Mouse (Mus musculus): ENCODE data around the gene Gemin2.
"Not testable (repeated sequence)": the region's sequence is repeated elsewhere in the genome, so short reads cannot be mapped to it uniquely, and the experiment has no call there.

The Gemin2 gene

GRCm38 (mm10) chr12:59013234-59013633, at the start of gene Gemin2:
Gene Gemin2, plus strand, starts transcription at chr12:59013393.
- peak; percentile 93 to 94 for DNase-seq

DNA sequence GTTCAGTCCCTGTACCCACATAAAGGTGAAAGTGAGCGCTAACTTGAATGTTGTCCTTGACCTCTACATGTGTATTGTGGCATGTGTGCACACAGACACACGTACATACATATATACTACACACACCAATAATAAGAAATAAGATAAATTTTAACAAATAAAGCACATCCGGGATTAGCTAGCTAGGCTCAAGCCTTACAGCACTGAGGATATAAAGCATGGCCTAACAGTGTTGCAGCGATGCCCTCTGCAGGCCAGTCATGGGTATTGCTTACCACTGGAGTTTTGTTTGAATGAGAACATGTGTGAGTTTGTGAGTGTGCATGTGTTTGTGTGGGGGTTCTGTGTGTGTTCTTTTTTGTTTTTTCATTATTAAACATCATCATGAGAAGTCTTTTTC, 48.6 kb upstream of the Gemin2 start:
- DNase-seq: peak in 1 of 2 experiments; percentile 12

DNA sequence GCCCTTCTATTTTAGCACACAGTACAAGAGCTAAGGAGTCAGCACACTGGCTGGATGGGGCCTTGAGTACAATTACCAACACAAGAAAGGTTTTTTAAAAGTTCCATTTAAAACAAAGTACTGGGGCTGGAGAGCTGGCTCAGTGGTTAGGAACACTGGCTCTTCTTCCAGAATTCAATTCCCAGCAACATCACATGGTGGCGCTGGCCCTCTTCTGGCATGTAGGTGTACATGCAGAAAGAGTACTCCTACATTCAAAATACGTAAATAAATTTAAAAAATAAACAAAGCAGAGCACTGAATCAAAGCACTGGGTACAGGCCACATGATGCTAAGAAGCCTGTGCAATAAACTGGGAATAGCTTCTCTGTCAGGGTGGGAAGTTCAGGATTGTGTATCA, 36.2 kb upstream of the Gemin2 start:
- DNase-seq: no peak

GRCm38 (mm10) chr12:58981178-58981661, 32.0 kb upstream of the Gemin2 start:
- DNase-seq: not testable (repeated sequence)

- DNase-seq: no peak
These were observed 27.4 kb upstream of the Gemin2 start for GRCm38 (mm10) chr12:58985766-58986165.

DNA sequence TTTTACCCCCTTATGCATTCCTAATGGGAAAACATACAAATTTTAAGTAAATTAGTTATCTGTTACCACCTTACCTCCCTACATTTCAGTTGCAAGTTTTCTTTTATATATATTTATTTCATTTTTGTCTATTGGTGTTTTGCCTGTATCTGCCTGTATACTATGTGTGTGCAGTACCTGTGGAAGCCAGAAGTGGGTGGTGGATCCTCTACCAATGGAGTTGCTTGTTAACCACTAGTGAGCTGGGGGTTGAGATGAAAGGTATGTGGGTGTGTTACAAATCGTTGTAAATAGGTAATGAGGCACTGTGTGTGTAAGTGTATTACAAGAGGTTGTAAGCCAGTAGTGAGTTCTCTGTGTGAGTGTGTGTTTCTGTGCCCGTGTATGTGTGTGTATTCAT, 2.7 kb upstream of the Gemin2 start:
- no peak for DNase-seq

- no peak for DNase-seq
These were observed 1.8 kb upstream of the Gemin2 start for GRCm38 (mm10) chr12:59011275-59011843.

DNA sequence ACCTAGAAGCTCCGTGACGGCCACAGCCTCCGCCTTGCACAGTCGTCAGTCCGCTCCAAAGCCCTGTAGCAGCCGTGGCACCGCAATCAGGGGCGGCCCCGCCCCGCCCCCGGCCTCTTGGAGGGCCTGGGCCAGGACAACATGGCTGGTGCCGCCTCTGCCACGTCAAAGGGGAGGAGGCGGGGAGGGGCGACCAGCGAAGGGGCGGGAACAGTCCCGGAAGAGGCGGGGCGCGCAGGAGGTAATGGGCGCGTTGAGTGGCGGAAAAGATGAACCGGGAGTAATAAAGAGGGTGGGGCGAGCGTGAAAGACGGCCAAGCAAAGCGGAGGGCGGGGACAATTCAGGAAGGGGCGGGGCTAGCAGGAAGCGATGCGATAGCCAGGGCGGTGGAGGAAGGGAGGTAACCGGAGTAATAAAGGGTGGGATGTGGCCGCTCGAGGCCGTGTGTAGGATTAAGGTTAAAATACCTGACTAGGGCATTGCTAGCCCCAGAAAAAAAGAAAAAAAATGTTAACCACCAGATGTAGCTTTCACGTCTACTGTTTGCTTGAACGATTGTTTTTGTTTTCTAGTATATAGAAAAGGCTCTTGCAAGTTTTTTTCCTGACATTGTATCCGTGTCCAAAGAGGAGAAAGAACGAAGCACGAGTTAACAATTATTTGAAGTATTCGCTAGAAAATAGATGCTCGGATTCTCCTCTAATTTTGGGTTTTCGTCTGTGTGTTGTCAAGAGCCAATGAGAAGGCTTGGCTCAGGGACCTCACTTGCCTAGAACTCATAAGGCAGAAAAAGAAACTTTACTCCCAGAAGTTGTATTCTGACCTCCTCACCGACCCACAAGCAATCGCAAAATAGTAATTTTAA, 1.1 kb upstream of the Gemin2 start, which contains the start of gene Sec23a:
Gene Sec23a, minus strand, starts transcription at position 174 of the 866 bp plus-strand sequence.
- peak; percentile 98 to 99 for DNase-seq

- no peak for DNase-seq
These were observed 492 bp upstream of the Gemin2 start for GRCm38 (mm10) chr12:59012710-59013091.

DNA sequence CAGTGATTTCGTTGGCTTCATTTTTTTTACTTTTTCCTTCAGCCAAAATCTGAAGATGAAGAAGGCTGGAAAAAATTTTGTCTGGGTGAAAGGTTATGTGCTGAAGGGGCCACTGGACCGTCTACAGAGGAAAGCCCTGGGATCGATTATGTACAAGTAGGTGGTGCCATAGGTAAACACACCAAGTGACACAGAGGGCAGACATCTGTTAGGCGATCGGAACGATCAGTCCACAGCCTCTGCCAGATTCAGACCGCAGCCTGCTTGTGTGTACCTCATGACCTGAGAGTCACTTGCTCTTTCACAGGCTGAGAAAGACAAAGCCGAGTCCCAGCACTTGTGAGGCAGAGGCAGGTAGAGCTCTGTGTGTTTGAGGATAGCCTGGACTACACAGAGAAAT, 4.8 kb downstream of the Gemin2 start:
- no peak for DNase-seq

DNA sequence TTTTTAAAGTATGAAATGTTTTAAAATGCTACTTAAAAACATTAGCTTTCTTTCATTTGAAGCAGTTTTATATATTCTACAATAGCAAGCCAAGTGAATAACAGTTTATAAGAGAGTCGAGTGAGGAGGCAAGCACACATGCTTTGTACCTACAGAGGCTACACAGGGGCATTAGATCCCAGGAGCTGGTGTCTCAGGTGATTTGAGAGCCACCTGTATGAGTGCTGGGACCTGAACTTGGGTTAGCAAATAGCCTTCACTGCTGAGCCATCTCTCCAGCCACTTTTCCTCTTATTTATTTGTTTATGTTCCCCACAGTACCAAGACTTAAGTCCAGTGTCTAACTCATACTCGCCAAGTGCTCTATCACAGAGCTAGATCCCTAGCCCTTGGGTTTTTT, 6.7 kb downstream of the Gemin2 start:
- no peak for DNase-seq

- DNase-seq: no peak
These were observed 8.1 kb downstream of the Gemin2 start for GRCm38 (mm10) chr12:59021306-59021705.

GRCm38 (mm10) chr12:59032101-59032500, 18.9 kb downstream of the Gemin2 start:
- DNase-seq: no peak

GRCm38 (mm10) chr12:59039162-59039970, 26.2 kb downstream of the Gemin2 start:
- no peak for DNase-seq

GRCm38 (mm10) chr12:59039971-59040844, 27.0 kb downstream of the Gemin2 start:
- no peak for DNase-seq

DNA sequence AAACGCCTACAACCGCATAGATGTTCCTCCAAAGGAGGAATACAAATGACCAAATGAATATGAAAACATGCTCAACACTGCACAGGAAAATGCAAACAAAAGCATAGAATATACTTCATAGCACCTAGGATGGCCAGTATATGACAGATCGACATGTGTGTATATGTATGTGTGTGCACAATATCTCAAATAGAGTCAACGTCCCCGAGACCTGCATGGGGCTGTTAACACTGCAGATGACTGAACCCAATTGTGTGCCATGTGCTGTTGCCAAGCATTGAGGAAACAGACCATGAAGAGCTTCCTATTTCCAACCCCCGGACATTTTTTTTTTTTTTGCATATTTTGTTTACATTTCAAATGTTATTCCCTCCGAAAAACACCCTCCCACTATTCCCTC, 27.7 kb downstream of the Gemin2 start:
- no peak for DNase-seq

- DNase-seq: no peak
These were observed 39.3 kb downstream of the Gemin2 start for GRCm38 (mm10) chr12:59052470-59052869.

- DNase-seq: no peak
These were observed 40.0 kb downstream of the Gemin2 start for GRCm38 (mm10) chr12:59053166-59053565.

- DNase-seq: no peak
These were observed 40.8 kb downstream of the Gemin2 start for GRCm38 (mm10) chr12:59053976-59054375.

- DNase-seq: no peak
These were observed 42.1 kb downstream of the Gemin2 start for GRCm38 (mm10) chr12:59055196-59055850.

- DNase-seq: no peak
These were observed 43.0 kb downstream of the Gemin2 start for GRCm38 (mm10) chr12:59056222-59056621.

DNA sequence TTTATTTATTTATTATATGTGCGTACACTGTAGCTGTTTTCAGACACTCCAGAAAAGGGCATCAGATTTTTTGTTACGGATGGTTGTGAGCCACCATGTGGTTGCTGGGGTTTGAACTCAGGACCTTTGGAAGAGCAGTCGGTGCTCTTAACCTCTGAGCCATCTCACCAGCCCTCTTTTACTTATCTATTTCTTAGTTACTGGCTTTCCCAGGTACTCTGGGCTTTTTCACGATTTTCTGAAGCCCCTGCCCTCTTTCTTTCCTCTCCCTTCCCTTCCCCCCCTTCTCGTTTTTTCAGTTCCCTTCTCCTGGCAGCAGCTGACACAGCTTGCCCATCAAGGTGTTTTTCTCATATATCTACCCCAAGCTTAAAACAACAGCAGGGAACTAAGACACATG, 45.0 kb downstream of the Gemin2 start:
- not testable (repeated sequence) for DNase-seq
